Mouse (Mus musculus) cortical plate, adult 2 months (tissue): ENCODE data around the gene Hist3h2a.

ENCODE experiments used
- CTCF ChIP-seq: fragments of 200-500 bp; IDR thresholded peaks from 2 replicates; pipeline ENCODE4 v1.5.1; 2011; ENCODE audit warnings: mild to moderate bottlenecking, control low read depth, low read length; ENCODE audit not compliant: insufficient read depth; ENCODE audit errors: extremely low read depth
- POLR2A ChIP-seq: fragments of 200-500 bp; IDR thresholded peaks from 2 replicates; pipeline ENCODE4 v1.6.1; 2011; ENCODE audit warnings: mild to moderate bottlenecking, low read length, control low read depth; ENCODE audit not compliant: insufficient read depth; ENCODE audit errors: extremely low read depth

- TF ChIP-seq POLR2A (no peak), CTCF (no peak)
Observed at GRCm38 (mm10) chr11:58904838-58905237, 49.6 kb upstream of the Hist3h2a start.
